Mouse (Mus musculus) lung, adult 10 weeks (tissue): ENCODE data around the gene Hexim1. TPM values are rescaled to one million over a fixed set of nuclear protein-coding genes. Genes with fewer than 3 reads are reported as not detected.

Experiments used
- polyA plus RNA-seq: library from polyadenylated mRNA; stranded (reverse); fragments of 350-450 nt; fragmentation: Illumina TruSeq; extraction: RNeasy Lipid Tissue Mini Kit (QIAGEN cat#74804); gene quantifications from one replicate; pipeline ENCODE4 v1.2.3, GENCODE M21; 2014; ENCODE audit warnings: low read depth, low replicate concordance; ENCODE audit not compliant: insufficient read depth

Hexim1 gene
- polyA plus RNA-seq: 25.9 TPM

DNA sequence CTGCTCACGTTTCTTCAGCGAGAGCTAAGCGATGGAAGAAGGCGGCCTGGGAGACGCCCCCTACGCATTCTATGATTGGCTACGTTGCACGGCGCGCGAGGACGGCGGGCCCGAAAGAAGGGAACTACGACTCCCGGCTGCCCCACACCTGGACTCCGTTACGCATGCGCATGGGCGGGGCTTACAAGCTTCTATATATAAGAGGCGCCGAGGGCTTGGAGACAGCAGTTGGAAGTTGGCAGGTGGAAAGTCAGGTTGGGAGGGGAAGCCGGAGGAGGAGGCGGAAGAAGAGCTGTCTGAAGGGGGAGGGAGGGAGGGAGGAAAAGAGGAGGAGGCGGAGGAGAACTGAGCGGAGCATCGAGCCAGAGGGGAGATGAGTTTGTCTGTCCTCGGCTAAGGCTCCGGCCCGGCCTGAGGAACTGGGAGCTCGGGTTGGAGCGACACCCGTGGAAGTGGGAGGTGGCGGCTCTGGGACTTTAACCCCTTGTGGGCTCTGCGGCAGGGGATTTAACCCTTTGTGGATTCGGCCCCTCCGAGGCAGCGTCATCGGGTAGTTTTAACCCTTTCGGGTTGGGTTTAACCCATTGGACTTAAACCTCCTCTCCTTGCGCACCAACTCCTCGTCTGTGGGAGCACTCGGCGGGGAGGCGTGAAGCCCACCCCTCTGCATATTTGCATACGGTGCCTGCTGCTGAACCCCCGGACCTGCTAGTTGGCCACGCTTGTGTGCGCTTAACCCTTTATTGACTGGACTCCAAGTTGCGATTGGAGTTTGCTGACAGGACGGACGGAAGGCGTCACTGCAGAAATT, at the start of gene Hexim1:
TSS of gene Hexim1 (plus strand) at position 224 of the 811 bp plus-strand sequence.

GRCm38 (mm10) chr11:103101481-103101865, 14.6 kb upstream of the Hexim1 start, which contains the start of the genes Plcd3 and Acbd4:
TSS of gene Plcd3 (minus strand) at chr11:103101658.
TSS of gene Acbd4 (plus strand) at chr11:103101682.

DNA sequence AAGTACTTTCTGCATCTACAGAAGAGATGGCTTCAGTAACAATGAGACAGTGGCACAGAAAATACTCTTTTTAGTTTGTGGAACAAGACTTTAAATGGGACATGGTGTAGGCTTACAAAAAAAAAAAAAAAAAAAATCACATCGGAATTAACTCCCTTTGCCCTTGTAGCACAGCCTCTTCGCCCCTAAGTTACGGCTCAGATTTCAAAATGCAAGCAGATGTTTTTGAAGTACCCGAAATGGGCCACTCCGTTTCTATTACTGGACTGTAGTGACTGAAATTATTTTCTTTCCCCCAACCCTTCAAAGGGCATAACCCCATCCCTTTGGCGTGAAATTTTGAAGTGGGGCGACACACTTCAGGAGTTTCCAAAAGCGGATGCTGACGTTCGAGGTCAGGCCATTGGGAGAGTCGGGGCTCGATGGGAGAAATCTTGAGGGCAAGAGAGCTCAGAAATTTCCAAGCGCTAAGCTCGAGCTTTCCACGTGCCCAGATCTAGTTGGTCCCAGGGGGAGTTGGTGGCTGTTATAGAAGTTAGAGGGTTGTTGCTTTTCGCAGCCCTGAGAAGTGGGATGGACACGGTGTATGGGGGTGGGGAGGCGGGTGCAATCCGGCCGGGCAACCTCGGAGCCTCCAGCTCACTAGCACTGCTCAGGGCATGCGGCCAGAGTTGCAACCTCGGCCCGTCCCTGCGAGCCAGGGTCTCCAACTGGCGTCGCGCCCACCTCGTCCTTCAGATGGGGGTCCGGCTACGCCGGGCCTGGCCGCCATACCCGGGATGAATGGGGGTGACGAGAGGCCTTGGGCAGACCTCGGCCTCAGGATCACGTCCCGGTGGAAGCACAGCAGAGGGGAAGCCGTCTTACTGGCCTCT, 15.9 kb downstream of the Hexim1 start, which contains the start of gene Hexim2:
TSS of gene Hexim2 (plus strand) at position 729 of the 875 bp plus-strand sequence.

Other genes with a start within 250 kb of the Hexim1 start
- 33.4 TPM for gene Eftud2, start 235.2 kb upstream of the Hexim1 start, polyA plus RNA-seq
- 2.9 TPM for gene Ccdc103, start 235.0 kb upstream of the Hexim1 start, polyA plus RNA-seq
- gene Fam187a, start 231.1 kb upstream of the Hexim1 start, polyA plus RNA-seq: not detected
- gene Gfap, start 215.3 kb upstream of the Hexim1 start, polyA plus RNA-seq: 0.09 TPM
- gene Kif18b, start 191.1 kb upstream of the Hexim1 start, polyA plus RNA-seq: not detected
- 0.15 TPM for gene C1ql1, start 169.5 kb upstream of the Hexim1 start, polyA plus RNA-seq
- 28.8 TPM for gene Nmt1, start 88.0 kb upstream of the Hexim1 start, polyA plus RNA-seq
- 19.7 TPM for gene Dcakd, start 87.9 kb upstream of the Hexim1 start, polyA plus RNA-seq
- 4.0 TPM for gene Plcd3, start 14.6 kb upstream of the Hexim1 start, polyA plus RNA-seq
- gene Acbd4, start 14.5 kb upstream of the Hexim1 start, polyA plus RNA-seq: 35.5 TPM
- gene Hexim2, start 16.2 kb downstream of the Hexim1 start, polyA plus RNA-seq: 1.9 TPM
- 16.7 TPM for gene Fmnl1, start 54.9 kb downstream of the Hexim1 start, polyA plus RNA-seq
- not detected for gene 1700023F06Rik, start 92.3 kb downstream of the Hexim1 start, polyA plus RNA-seq
- gene Spata32, start 102.2 kb downstream of the Hexim1 start, polyA plus RNA-seq: not detected
- gene Map3k14, start 151.2 kb downstream of the Hexim1 start, polyA plus RNA-seq: 4.7 TPM
- gene Arhgap27, start 247.5 kb downstream of the Hexim1 start, polyA plus RNA-seq: 13.8 TPM